Comparison of ENCODE assay signal across 9 mouse cellular contexts in genomic region chr2:167079535-167080257, GRCm38 (mm10). TPM values are rescaled to one million over a fixed set of nuclear protein-coding genes. Genes with fewer than 3 reads are reported as not detected.
DNase-seq lines count a peak whose midpoint lies in the region; ATAC-seq and TF ChIP-seq lines count a peak whose summit lies in the region.
"Had no signal": no experiment of that assay in that cellular context is flagged by ENCODE, and none has a peak within 500 bp of the region (broad histone marks: within the 10 kb centered on the region; RNA-seq: fewer than 3 reads in every experiment).

No protein-coding gene starts in this region.

- WGBS in neural tube, embryonic 12.5 days: 47% methylated on average over 18 of the region's 18 CpGs
- WGBS in embryonic facial prominence, embryonic 13.5 days: 18% methylated on average over 18 of the region's 18 CpGs
- 44% methylated on average over 18 of the region's 18 CpGs for WGBS in limb, embryonic 15.5 days
- 94% methylated on average over 18 of the region's 18 CpGs for WGBS in thymus, adult 2 months

- peaks cover 19% of the 10 kb centered on the region for H3K4me1 ChIP-seq in neural tube, embryonic 12.5 days
- H3K4me1 ChIP-seq in embryonic facial prominence, embryonic 13.5 days: peaks cover 37% of the 10 kb centered on the region
- H3K4me1 ChIP-seq in limb, embryonic 15.5 days: peaks cover 23% of the 10 kb centered on the region
- H3K4me1 ChIP-seq in thymus, adult 2 months (replicated peaks; ENCODE audit: control insufficient read depth, insufficient read depth, low read length): peaks cover 11% of the 10 kb centered on the region

- no peaks in the 10 kb centered on the region for H3K9me3 ChIP-seq in neural tube, embryonic 12.5 days
- H3K9me3 ChIP-seq in embryonic facial prominence, embryonic 13.5 days: no peaks in the 10 kb centered on the region
- H3K9me3 ChIP-seq in limb, embryonic 15.5 days: no peaks in the 10 kb centered on the region
- H3K9me3 ChIP-seq: stomach, embryonic 15.5 days had no signal

- TF ChIP-seq POLR2A in thymus, adult 2 months (IDR thresholded peaks at IDR 0.05; ENCODE audit: control insufficient read depth, extremely low read depth, insufficient read depth, low read length, poor library complexity): no peak

- 0 out of 2 replicates have a peak overlapping the region, but pooled peaks have one; percentile 13 for H3K9ac ChIP-seq in neural tube, embryonic 12.5 days
- H3K9ac ChIP-seq in embryonic facial prominence, embryonic 13.5 days: no peak overlapping the region
- H3K9ac ChIP-seq in limb, embryonic 15.5 days: no peak overlapping the region
- H3K9ac ChIP-seq: stomach, embryonic 15.5 days had no signal

- H3K4me3 ChIP-seq in neural tube, embryonic 12.5 days: no peak overlapping the region
- no peak overlapping the region; the same call in 1 of the 2 replicates for H3K4me3 ChIP-seq in embryonic facial prominence, embryonic 13.5 days
- no peak overlapping the region for H3K4me3 ChIP-seq in limb, embryonic 15.5 days
- H3K4me3 ChIP-seq in thymus, adult 2 months (ENCODE audit: control insufficient read depth, insufficient read depth, low read length): no peak overlapping the region
- H3K4me3 ChIP-seq: stomach, embryonic 15.5 days had no signal

- DNase-seq in neural tube, embryonic 10.5 days (ENCODE audit: extremely low spot score, low spot score): no peak
- peak; percentile 65 to 78 for DNase-seq in heart, postnatal 14 days
- DNase-seq in telencephalon, adult 2 months (ENCODE audit: low read depth, low spot score): peak; percentile 90
- no peak for DNase-seq in spleen, adult 18-20 months
- no peak for DNase-seq in thymus, adult 2 months

- H3K4me2 ChIP-seq in neural tube, embryonic 12.5 days (replicated peaks): 0 out of 2 replicates have a peak overlapping the region, but pooled peaks have one; percentile 5
- H3K4me2 ChIP-seq in embryonic facial prominence, embryonic 13.5 days: peak overlapping the region; percentile 40
- H3K4me2 ChIP-seq in limb, embryonic 15.5 days: no peak overlapping the region

- TF ChIP-seq CTCF in thymus, adult 2 months (IDR thresholded peaks at IDR 0.05; ENCODE audit: borderline replicate concordance, control insufficient read depth, extremely low read depth, insufficient read depth, low read length, poor library complexity): no peak

- H3K27ac ChIP-seq in neural tube, embryonic 12.5 days: no peak overlapping the region
- H3K27ac ChIP-seq in embryonic facial prominence, embryonic 13.5 days: peak overlapping the region; percentile 86
- 0 out of 2 replicates have a peak overlapping the region, but pooled peaks have one; percentile 33 for H3K27ac ChIP-seq in limb, embryonic 15.5 days
- no peak overlapping the region for H3K27ac ChIP-seq in thymus, adult 2 months (ENCODE audit: control insufficient read depth, insufficient read depth, low read length)
- H3K27ac ChIP-seq: stomach, embryonic 15.5 days had no signal

- no peaks in the 10 kb centered on the region for H3K27me3 ChIP-seq in neural tube, embryonic 12.5 days (replicated peaks)
- no peaks in the 10 kb centered on the region for H3K27me3 ChIP-seq in embryonic facial prominence, embryonic 13.5 days
- no peaks in the 10 kb centered on the region for H3K27me3 ChIP-seq in limb, embryonic 15.5 days
- no peaks in the 10 kb centered on the region for H3K27me3 ChIP-seq in thymus, adult 2 months (ENCODE audit: control insufficient read depth, insufficient read depth, low read length)
- H3K27me3 ChIP-seq: stomach, embryonic 15.5 days had no signal

- ATAC-seq in neural tube, embryonic 12.5 days (ENCODE audit: low FRiP score, low read depth): no peak
- ATAC-seq in embryonic facial prominence, embryonic 13.5 days (ENCODE audit: insufficient number of reproducible peaks, insufficient read depth, low FRiP score, low TSS enrichment, low read depth): peak; percentile 73
- ATAC-seq in limb, embryonic 15.5 days (ENCODE audit: insufficient number of reproducible peaks, low FRiP score, low TSS enrichment, low read depth): peak; percentile 61; the same call in 1 of the 2 replicates

- no peaks in the 10 kb centered on the region for H3K36me3 ChIP-seq in neural tube, embryonic 12.5 days
- no peaks in the 10 kb centered on the region for H3K36me3 ChIP-seq in embryonic facial prominence, embryonic 13.5 days
- no peaks in the 10 kb centered on the region for H3K36me3 ChIP-seq in limb, embryonic 15.5 days
- no peaks in the 10 kb centered on the region for H3K36me3 ChIP-seq in thymus, adult 2 months (ENCODE audit: control insufficient read depth, insufficient read depth, low read length)
- H3K36me3 ChIP-seq: stomach, embryonic 15.5 days had no signal

- intact Hi-C loops in heart, postnatal 14 days (cut with DNase I): no loop called here

RNA-seq across cellular contexts. Expression of gene Znfx1, which starts 16.9 kb away (rescaled TPM):
- 8.2 and 9.6 TPM in 2 replicates for polyA plus RNA-seq in neural tube, embryonic 12.5 days (2016; fragmentation: Nextera tagmentation; extraction: Ambion mirVana)
- 5.5 and 7.7 TPM in 2 replicates for polyA plus RNA-seq in embryonic facial prominence, embryonic 13.5 days (2015; fragmentation: Nextera tagmentation; extraction: Ambion mirVana)
- total RNA-seq in heart, postnatal 14 days (2021): 10 to 100 TPM; 32.1 to 36.1 TPM
- polyA plus RNA-seq in limb, embryonic 15.5 days (2015; fragmentation: Nextera tagmentation; extraction: Ambion mirVana): 8.5 and 9.1 TPM in 2 replicates
- polyA plus RNA-seq in thymus, adult 2 months (2012; rRNA removed): 46.0 and 46.9 TPM in 2 replicates

Comparison
In these comparisons a context has a peak if more than half of its experiments do, and no peak if none do; other contexts are left out.
1. H3K27ac ChIP-seq: peak in embryonic facial prominence, embryonic 13.5 days (single experiment) and limb, embryonic 15.5 days (single experiment); none in neural tube, embryonic 12.5 days (single experiment) and thymus, adult 2 months (single experiment).
2. DNase-seq: peak in heart, postnatal 14 days (2 of 2) and telencephalon, adult 2 months (single experiment); none in neural tube, embryonic 10.5 days (single experiment), spleen, adult 18-20 months (0 of 2) and thymus, adult 2 months (single experiment).